Comparison of ENCODE assay signal across 10 mouse cellular contexts in genomic region chrX:71623843-71624242, GRCm38 (mm10). TPM values are rescaled to one million over a fixed set of nuclear protein-coding genes. Genes with fewer than 3 reads are reported as not detected.
DNase-seq lines count a peak whose midpoint lies in the region; ATAC-seq and TF ChIP-seq lines count a peak whose summit lies in the region.
"Had no signal": no experiment of that assay in that cellular context is flagged by ENCODE, and none has a peak within 500 bp of the region (broad histone marks: within the 10 kb centered on the region; RNA-seq: fewer than 3 reads in every experiment).

No protein-coding gene starts in this region.

- DNase-seq in cerebellum, adult 18-20 months, result peak; percentile 8 to 21
- DNase-seq in cerebellum, adult 9-10 months, result no peak
- peak; percentile 9 to 27 for DNase-seq in layer of hippocampus, adult 2 months (ENCODE audit: low spot score in 2 of 2)
- DNase-seq in layer of hippocampus, adult 9-11 months, result no peak
- DNase-seq in MEL-GATA-1-ER (ENCODE audit: extremely low read depth, low read depth), result peak; percentile 37
- DNase-seq in embryo, embryonic 10.5 days (ENCODE audit: low spot score), result peak; percentile 51
- peak; percentile 27 for DNase-seq in lung, postnatal 36 days

- H3K27ac ChIP-seq in layer of hippocampus, adult 2 months, result no peak overlapping the region
- H3K27ac ChIP-seq: heart, embryonic 13.5 days; stomach, embryonic 15.5 days had no signal

- H3K4me3 ChIP-seq in layer of hippocampus, adult 2 months, result no peak overlapping the region
- H3K4me3 ChIP-seq: heart, embryonic 13.5 days; stomach, embryonic 15.5 days had no signal

- peak; percentile 76 for TF ChIP-seq CTCF in layer of hippocampus, adult 2 months (conservative IDR thresholded peaks at IDR 0.05)

- ATAC-seq in megakaryocyte, adult 5-6 weeks (ENCODE audit: poor library complexity, severe bottlenecking), result no peak

RNA-seq across cellular contexts. Expression of gene Gpr50, which starts 39.6 kb away (rescaled TPM):
- under 1 TPM in 1 of 2 experiments, not detected in 1; 0.10 TPM for total RNA-seq in layer of hippocampus, adult 2 months (2021)
- not detected in 2 replicates for total RNA-seq in megakaryocyte, adult 5-6 weeks (2015)
- total RNA-seq in megakaryocyte, adult 5-6 weeks (2017), result not detected in 2 replicates

Comparison
In these comparisons a context has a peak if more than half of its experiments do, and no peak if none do; other contexts are left out.
1. DNase-seq: peak in cerebellum, adult 18-20 months (2 of 2), layer of hippocampus, adult 2 months (2 of 2), MEL-GATA-1-ER (single experiment), embryo, embryonic 10.5 days (single experiment) and lung, postnatal 36 days (single experiment); none in cerebellum, adult 9-10 months (single experiment) and layer of hippocampus, adult 9-11 months (single experiment).